1 mouse cellular context compared by ENCODE assay signal in genomic region chr10:81174617-81175344, GRCm38 (mm10).
A peak's percentile ranks its signal among the peaks of the same experiment; 100 is the strongest.
TF ChIP-seq lines count a peak whose summit lies in the region.

No protein-coding gene starts in this region.

TF ChIP-seq in CH12.LX, 34 proteins besides CTCF, POLR2A, EP300 and RAD21 (continued from another document):
- TF ChIP-seq JUN (IDR thresholded peaks at IDR 0.05; ENCODE audit: insufficient read depth, low read depth, low read length): no peak
- TF ChIP-seq TCF12 (IDR thresholded peaks at IDR 0.05; ENCODE audit: low read depth, low read length): no peak
- no peak; the same call in 1 of the 2 replicates for TF ChIP-seq RCOR1 (conservative IDR thresholded peaks at IDR 0.05; ENCODE audit: low read depth, low read length)
- TF ChIP-seq ZC3H11A (IDR thresholded peaks at IDR 0.05; ENCODE audit: low read depth, low read length): peak; percentile 73
- TF ChIP-seq IRF4 (IDR thresholded peaks at IDR 0.05; ENCODE audit: low read depth, low read length): 0 out of 2 replicates have a peak, but pooled peaks have one; percentile 15
- TF ChIP-seq MEF2A (IDR thresholded peaks at IDR 0.05; ENCODE audit: borderline replicate concordance, low read depth, low read length): no peak
- 0 out of 2 replicates have a peak, but pooled peaks have one; percentile 31 for TF ChIP-seq E2F4 (IDR thresholded peaks at IDR 0.05; ENCODE audit: insufficient replicate concordance, low read depth, low read length)
- TF ChIP-seq SMC3 (IDR thresholded peaks at IDR 0.05; ENCODE audit: low read depth, low read length): peak; percentile 95
- TF ChIP-seq JUND (conservative IDR thresholded peaks at IDR 0.05; ENCODE audit: low read depth, low read length): no peak
- no peak for TF ChIP-seq ZMIZ1 (IDR thresholded peaks at IDR 0.05; ENCODE audit: low read depth, low read length)
- TF ChIP-seq USF2 (conservative IDR thresholded peaks at IDR 0.05; ENCODE audit: low read depth, low read length): no peak
- TF ChIP-seq CHD1 (IDR thresholded peaks at IDR 0.05; ENCODE audit: low read depth, low read length): no peak
- peak; percentile 84 for TF ChIP-seq MAX (IDR thresholded peaks at IDR 0.05; ENCODE audit: low read length)
- peak; percentile 64 for TF ChIP-seq NRF1 (IDR thresholded peaks at IDR 0.05; ENCODE audit: low read depth, low read length)
TF ChIP-seq in CH12.LX: peak in this region for 11.
